Mouse (Mus musculus) intestine, embryonic 15.5 days (tissue): ENCODE measurements around the gene Lamc1. TPM values are rescaled to one million over a fixed set of nuclear protein-coding genes. Genes with fewer than 3 reads are reported as not detected.

Experiments used
- ATAC-seq: fragments of 200-750 bp; cut with Nextera tagmentation; 2 replicates; pipeline ENCODE4 v1.8.0; 2017; ENCODE audit warnings: moderate TSS enrichment, moderate library complexity
- H3K27ac ChIP-seq: fragments of 300-500 bp; sonication (generic); 2 replicates; pipeline ENCODE4 v1.5.1; 2015; ENCODE audit warnings: mild to moderate bottlenecking, inconsistent platforms
- H3K27me3 ChIP-seq: fragments of 300-500 bp; sonication (generic); replicated peaks from 2 replicates; pipeline ENCODE4 v1.6.1; 2015; ENCODE audit warnings: inconsistent platforms
- H3K36me3 ChIP-seq: fragments of 300-500 bp; sonication (generic); 2 replicates; pipeline ENCODE4 v1.6.1; 2015; ENCODE audit warnings: inconsistent platforms
- H3K4me1 ChIP-seq: fragments of 300-500 bp; sonication (generic); replicated peaks from 2 replicates; pipeline ENCODE4 v1.6.1; 2015; ENCODE audit warnings: inconsistent platforms
- H3K4me2 ChIP-seq: fragments of 300-500 bp; sonication (generic); replicated peaks from 2 replicates; pipeline ENCODE4 v1.6.1; 2015; ENCODE audit warnings: mild to moderate bottlenecking, inconsistent platforms
- H3K4me3 ChIP-seq: fragments of 300-500 bp; sonication (generic); replicated peaks from 2 replicates; pipeline ENCODE4 v1.5.1; 2015; ENCODE audit warnings: inconsistent platforms
- H3K9ac ChIP-seq: fragments of 300-500 bp; sonication (generic); 2 replicates; pipeline ENCODE4 v1.6.1; 2015; ENCODE audit warnings: inconsistent platforms
- H3K9me3 ChIP-seq: fragments of 300-500 bp; sonication (generic); 2 replicates; pipeline ENCODE4 v1.6.1; 2016; ENCODE audit warnings: inconsistent platforms
- WGBS: fragments of 180-500 bp; shearing (Covaris S2); methylation state at CpG from one replicate; pipeline ENCODE4 v1.1.7; 2015; 5-methylcytosine and 5-hydroxymethylcytosine counted together
- polyA plus RNA-seq: library from polyadenylated mRNA; unstranded; fragments of >200 nt; fragmentation: Nextera tagmentation; extraction: Ambion mirVana; gene quantifications from 2 replicates; pipeline ENCODE4 v1.2.1, GENCODE M21; 2015

Lamc1 gene
- polyA plus RNA-seq, 1 experiment from 2014 or later = 58.1 TPM

DNA sequence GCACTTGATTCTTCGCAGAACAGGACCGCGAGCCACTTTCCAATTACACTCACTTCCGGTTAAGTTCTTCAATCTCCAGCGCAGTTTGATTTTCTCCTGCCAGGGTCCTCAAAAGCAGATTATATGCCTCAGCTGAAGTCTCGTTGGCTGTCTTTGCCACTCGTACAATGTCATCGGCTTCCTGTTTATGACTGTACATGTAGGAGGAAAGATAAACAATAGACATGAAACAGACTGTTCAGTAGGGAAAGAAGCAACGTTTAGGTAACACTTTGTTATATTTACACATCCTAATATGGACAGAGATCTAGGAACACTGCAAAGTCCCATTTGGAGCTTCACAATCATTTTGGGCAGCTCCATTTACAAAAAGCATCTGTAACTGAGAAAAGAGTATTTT is 100.9 kb downstream of the Lamc1 start:
- H3K4me3 ChIP-seq = no peak overlapping the region
- no peak for ATAC-seq
- no peaks in the 10 kb centered on the region for H3K4me1 ChIP-seq
- 68% methylated on average over 9 of the region's 9 CpGs for WGBS
- H3K9ac ChIP-seq = no peak overlapping the region
- no peaks in the 10 kb centered on the region for H3K9me3 ChIP-seq
- H3K4me2 ChIP-seq = no peak overlapping the region
- peaks cover 46% of the 10 kb centered on the region for H3K36me3 ChIP-seq
- no peak overlapping the region for H3K27ac ChIP-seq
- H3K27me3 ChIP-seq = no peaks in the 10 kb centered on the region

DNA sequence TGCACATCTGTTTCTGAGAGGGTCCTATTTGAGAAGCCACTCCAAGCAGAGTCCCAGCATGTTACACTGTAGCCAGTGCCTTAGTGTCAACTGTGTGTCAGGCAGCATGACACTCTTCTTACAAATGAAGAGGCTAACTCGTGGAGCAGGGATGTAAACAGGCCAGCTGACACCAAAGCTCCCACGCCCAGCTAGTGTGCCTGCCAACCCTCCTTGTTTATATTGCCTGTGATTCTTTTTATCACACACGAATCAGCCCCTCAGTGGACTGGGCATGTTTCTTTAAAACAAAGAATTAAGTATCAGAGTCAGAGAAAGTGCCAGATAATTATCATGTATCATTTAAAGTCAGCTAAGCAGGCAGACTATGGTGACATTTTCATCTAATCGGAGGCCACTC is 104.7 kb downstream of the Lamc1 start:
- Histone ChIP-seq H3K27me3 (no peaks in the 10 kb centered on the region), H3K4me3 (no peak overlapping the region), H3K27ac (no peak overlapping the region), H3K4me1 (no peaks in the 10 kb centered on the region), H3K36me3 (peaks cover 57% of the 10 kb centered on the region), H3K9ac (no peak overlapping the region), H3K4me2 (no peak overlapping the region), H3K9me3 (no peaks in the 10 kb centered on the region)
- ATAC-seq = no peak
- 43% methylated on average over 4 of the region's 4 CpGs for WGBS

DNA sequence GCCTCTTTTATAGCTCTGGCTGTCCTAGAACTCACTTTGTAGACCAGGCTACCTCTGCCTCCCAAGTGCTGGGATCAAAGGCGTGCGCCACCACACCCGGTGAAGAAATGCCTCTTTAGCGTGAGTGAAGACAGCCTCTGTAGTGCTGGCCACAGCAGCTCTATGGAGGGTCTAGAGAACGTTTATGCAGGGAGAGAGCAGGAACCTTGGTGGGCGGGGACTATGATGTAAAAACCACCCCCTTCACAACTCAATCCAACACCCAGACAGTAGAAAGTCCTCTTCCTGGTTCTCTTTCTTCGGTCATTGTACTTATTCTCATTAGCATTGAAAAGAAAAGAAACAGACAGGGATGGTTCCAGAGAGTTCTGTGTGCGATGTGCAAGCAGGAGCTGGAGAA is 105.5 kb downstream of the Lamc1 start:
- WGBS = 83% methylated on average over 8 of the region's 8 CpGs
- Histone ChIP-seq H3K27ac (no peak overlapping the region), H3K36me3 (peaks cover 52% of the 10 kb centered on the region), H3K4me3 (no peak overlapping the region), H3K4me2 (no peak overlapping the region), H3K9ac (no peak overlapping the region), H3K9me3 (no peaks in the 10 kb centered on the region), H3K27me3 (no peaks in the 10 kb centered on the region), H3K4me1 (no peaks in the 10 kb centered on the region)
- ATAC-seq = no peak

DNA sequence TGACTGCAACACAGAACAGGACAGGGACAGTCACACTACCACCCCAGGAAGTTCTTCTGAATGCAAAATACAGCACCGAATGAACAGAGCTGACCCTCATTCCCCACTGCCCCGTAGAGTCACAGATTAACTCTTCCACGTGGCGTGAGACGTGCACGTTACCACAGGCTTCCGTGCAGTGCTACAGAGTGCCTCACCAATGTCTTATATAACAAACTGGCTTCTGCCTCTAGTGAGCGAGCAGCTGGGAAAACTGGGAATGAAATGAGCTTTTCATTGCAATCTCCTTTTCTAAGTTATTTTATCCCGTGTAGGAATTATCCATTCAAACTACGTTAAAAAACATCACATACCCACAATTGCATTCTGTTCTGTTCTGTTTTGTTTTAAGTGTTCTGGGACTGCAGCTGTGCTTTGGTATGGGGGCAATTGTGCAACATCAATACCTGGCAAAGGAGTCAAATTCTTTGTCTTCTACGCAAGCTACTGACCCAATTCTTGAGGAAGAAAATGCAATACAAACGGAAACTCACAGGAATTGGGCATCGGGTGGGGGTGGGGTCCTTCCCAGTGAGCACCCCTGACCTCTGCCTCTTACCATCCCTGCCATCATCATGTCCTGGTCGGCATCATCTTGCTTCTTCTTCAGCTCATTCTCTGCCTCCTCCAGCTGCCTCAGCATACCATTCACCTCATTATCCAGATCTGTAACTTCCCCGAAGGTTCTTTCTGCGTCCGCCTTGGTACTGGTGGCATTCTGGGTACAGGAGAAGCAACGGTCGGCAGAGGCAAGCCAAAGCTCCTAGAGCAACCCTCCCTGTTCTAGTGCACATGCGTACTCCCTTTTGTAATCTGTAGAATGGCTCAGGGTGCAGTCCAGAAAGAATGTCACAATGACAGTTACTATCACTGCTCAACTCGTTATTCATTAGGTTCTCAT is 106.5 kb downstream of the Lamc1 start:
- no peak overlapping the region for H3K27ac ChIP-seq
- no peak for ATAC-seq
- no peak overlapping the region for H3K4me2 ChIP-seq
- no peaks in the 10 kb centered on the region for H3K27me3 ChIP-seq
- no peaks in the 10 kb centered on the region for H3K4me1 ChIP-seq
- no peak overlapping the region for H3K4me3 ChIP-seq
- H3K36me3 ChIP-seq = peaks cover 53% of the 10 kb centered on the region
- H3K9me3 ChIP-seq = no peaks in the 10 kb centered on the region
- 92% methylated on average over 21 of the region's 21 CpGs for WGBS
- H3K9ac ChIP-seq = no peak overlapping the region

DNA sequence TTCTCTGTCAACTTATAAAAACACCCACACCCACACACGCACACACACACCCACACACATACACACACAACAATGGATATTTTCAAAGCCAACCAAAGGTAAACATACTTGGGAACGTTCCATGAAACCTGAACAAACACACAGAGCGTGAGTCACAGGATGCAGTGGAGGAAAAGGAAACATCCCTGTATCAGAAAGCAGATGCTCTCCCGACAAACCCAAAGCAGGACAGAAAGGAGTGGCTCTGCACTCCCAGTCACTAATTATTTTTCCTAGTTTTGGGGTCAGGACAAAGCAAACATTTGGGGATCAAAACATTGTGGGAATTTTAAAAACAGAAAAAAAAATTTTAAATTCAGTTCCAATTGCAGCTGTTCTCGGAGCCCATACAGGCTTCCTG is 108.3 kb downstream of the Lamc1 start:
- H3K4me3 ChIP-seq = no peak overlapping the region
- 69% methylated on average over 5 of the region's 5 CpGs for WGBS
- H3K27ac ChIP-seq = no peak overlapping the region
- no peaks in the 10 kb centered on the region for H3K4me1 ChIP-seq
- no peaks in the 10 kb centered on the region for H3K9me3 ChIP-seq
- H3K27me3 ChIP-seq = no peaks in the 10 kb centered on the region
- H3K36me3 ChIP-seq = peaks cover 49% of the 10 kb centered on the region
- no peak for ATAC-seq
- no peak overlapping the region for H3K9ac ChIP-seq
- H3K4me2 ChIP-seq = no peak overlapping the region

DNA sequence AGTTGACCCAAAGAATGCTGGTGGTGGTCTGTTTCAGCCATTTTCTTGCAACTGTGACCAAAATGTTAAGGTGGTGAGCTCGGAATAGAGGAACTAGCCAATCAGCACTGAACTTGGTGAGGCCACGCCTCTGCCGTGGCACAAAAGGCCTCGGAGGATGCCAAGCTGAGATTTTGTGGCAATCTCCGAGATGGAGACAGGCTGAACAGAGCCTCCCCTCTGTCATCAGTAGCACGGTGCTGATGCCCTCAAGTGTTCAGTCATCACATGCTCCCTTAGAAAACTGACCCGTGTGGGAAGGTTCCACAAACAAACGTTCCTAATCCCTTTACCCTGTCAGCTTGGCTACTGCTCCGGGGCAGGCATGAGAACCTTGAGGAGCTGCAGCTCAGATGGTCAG is 113.2 kb downstream of the Lamc1 start:
- no peaks in the 10 kb centered on the region for H3K9me3 ChIP-seq
- no peak overlapping the region for H3K4me2 ChIP-seq
- 64% methylated on average over 9 of the region's 9 CpGs for WGBS
- H3K4me1 ChIP-seq = no peaks in the 10 kb centered on the region
- H3K9ac ChIP-seq = no peak overlapping the region
- H3K27me3 ChIP-seq = no peaks in the 10 kb centered on the region
- no peak overlapping the region for H3K27ac ChIP-seq
- peaks cover 29% of the 10 kb centered on the region for H3K36me3 ChIP-seq
- ATAC-seq = no peak
- H3K4me3 ChIP-seq = no peak overlapping the region

DNA sequence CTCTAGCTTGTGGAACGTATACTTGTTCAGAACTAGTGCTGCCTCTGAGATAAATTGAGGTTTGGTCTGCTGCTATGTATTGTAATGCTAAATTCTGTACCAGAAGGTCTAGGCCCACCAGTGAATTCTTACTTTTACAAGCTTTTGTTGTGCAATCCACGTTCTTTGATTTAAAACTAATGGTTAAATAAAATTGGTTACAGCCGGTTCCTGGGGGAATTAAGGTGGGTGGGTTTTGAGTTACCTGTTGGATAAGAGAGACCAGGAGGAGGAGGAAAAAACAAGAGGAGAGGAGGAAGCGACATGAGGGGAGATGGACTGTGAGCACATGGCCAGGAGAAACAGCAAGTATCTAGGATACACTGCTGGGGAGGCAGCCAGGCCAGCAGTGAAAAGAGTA is 116.1 kb downstream of the Lamc1 start:
- Histone ChIP-seq H3K4me3 (no peak overlapping the region), H3K9me3 (no peaks in the 10 kb centered on the region), H3K27ac (no peak overlapping the region), H3K9ac (no peak overlapping the region), H3K4me2 (no peak overlapping the region), H3K27me3 (no peaks in the 10 kb centered on the region), H3K4me1 (no peaks in the 10 kb centered on the region), H3K36me3 (peaks cover 16% of the 10 kb centered on the region)
- WGBS = 90% methylated on average over 4 of the region's 4 CpGs
- ATAC-seq = no peak

DNA sequence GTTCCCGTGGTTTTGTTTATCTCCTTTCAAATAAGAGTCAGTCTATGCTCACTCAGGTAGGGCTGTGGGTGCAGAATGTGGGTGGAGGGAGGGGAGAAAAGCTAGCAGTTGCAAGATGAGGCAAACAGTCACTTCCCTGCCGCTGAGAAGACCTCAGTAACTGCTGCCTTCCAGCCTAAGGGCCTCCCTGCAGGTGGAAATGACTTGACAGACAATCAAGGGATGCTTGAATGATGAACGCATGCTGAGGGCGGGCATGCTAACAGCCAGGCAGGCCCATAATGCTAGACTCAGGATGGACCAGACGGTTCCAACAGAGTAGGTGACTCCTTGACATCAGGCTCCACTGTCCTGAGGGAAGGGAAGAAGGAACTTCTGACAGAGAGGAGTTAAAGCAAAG is 116.9 kb downstream of the Lamc1 start:
- Histone ChIP-seq H3K4me2 (no peak overlapping the region), H3K4me3 (no peak overlapping the region), H3K9me3 (no peaks in the 10 kb centered on the region), H3K27me3 (no peaks in the 10 kb centered on the region), H3K9ac (no peak overlapping the region), H3K4me1 (no peaks in the 10 kb centered on the region), H3K27ac (no peak overlapping the region), H3K36me3 (peaks cover 7% of the 10 kb centered on the region)
- WGBS = 74% methylated on average over 5 of the region's 5 CpGs
- ATAC-seq = no peak

DNA sequence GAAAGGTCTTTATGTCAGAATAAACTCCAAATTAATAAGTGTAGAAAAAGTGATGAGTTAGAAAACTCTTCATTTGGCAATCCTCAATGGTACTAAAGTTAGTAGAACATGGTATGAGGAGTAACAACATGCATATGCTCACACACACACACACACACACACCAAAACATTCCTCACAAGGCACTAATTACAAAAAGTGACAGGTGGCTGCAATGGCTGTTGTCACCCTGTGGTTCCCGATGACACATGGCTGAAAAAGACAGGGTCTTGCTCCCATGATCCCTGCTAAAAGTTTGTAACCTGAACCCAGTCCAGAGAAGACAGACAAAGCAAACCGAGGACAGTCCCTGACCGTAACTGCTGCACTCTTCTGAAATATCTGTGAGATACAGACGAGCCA is 121.6 kb downstream of the Lamc1 start:
- no peak for ATAC-seq

DNA sequence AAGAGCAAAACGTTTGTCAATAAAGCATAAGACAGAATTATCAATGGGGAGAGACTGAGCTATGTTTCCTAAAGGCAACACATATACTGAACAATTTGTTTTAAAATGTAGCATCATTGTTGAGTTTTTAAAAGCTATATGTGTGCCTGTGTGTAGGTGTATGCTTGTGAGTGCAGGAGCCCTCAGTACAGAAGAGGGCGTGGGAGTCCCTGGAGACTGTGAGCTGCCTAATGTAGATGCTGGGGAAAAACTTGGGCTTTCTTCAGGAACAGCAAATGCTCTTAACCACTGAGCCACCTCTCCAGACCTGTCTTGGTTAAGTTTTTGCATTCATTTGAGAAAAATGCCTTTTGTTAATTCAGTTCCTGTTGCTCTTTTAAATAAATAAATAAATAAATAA is 122.4 kb downstream of the Lamc1 start:
- no peak overlapping the region for H3K4me2 ChIP-seq
- no peak overlapping the region for H3K9ac ChIP-seq
- no peak overlapping the region for H3K27ac ChIP-seq
- H3K36me3 ChIP-seq = no peaks in the 10 kb centered on the region
- 81% methylated on average over 2 of the region's 2 CpGs for WGBS
- H3K27me3 ChIP-seq = no peaks in the 10 kb centered on the region
- no peaks in the 10 kb centered on the region for H3K9me3 ChIP-seq
- no peak for ATAC-seq
- H3K4me3 ChIP-seq = no peak overlapping the region
- H3K4me1 ChIP-seq = no peaks in the 10 kb centered on the region

More for the DNA sequence above, 121.6 kb downstream of the Lamc1 start:
- 47% methylated on average over 4 of the region's 4 CpGs for WGBS
- Histone ChIP-seq H3K36me3 (no peaks in the 10 kb centered on the region), H3K4me3 (no peak overlapping the region), H3K27me3 (no peaks in the 10 kb centered on the region), H3K27ac (no peak overlapping the region), H3K4me2 (no peak overlapping the region), H3K9me3 (no peaks in the 10 kb centered on the region), H3K4me1 (no peaks in the 10 kb centered on the region), H3K9ac (no peak overlapping the region)

DNA sequence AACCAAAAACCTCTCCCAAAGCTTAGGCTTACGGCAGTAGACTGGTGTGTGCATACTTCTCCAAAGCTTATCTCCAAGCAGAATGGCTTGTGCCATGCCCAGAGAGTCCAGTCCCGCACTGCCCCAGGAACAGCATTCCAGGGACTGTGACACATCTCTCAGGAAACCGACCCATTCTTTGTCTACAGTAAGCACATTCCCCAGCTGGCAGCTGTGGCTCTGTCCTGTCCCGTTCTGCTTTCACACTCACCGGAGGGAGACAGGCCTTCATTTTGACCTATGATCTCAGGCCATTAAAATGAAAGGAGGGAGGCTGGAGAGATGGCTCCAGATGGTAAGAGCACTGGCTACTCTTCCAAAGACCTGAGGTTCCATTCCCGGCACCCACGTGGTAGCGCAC is 130.4 kb downstream of the Lamc1 start:
- Histone ChIP-seq H3K9me3 (no peaks in the 10 kb centered on the region), H3K4me1 (no peaks in the 10 kb centered on the region), H3K36me3 (no peaks in the 10 kb centered on the region), H3K4me2 (no peak overlapping the region), H3K9ac (no peak overlapping the region), H3K27me3 (no peaks in the 10 kb centered on the region), H3K4me3 (no peak overlapping the region), H3K27ac (no peak overlapping the region)
- 53% methylated on average over 8 of the region's 8 CpGs for WGBS
- no peak for ATAC-seq

DNA sequence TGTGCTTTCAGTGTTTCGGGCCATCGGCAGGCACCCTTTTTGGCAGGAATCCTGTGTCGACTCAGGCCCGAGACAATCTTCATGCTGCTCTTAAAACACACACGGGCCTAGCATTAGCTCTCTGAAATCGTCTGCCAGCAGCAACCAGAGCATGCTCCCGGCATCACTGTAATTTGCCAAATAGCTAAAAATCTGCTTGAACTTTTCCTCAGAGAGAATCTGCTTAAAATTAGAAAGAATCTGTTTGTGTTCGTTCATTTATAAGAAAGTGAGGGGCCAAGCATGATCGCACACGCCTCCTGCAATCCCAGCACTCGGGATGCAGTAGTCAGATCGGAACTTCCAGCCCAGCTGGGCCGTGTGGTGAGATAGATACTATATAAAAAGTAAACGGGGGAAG is 131.1 kb downstream of the Lamc1 start:
- H3K9ac ChIP-seq = no peak overlapping the region
- ATAC-seq = no peak
- no peak overlapping the region for H3K4me3 ChIP-seq
- H3K27ac ChIP-seq = no peak overlapping the region
- no peak overlapping the region for H3K4me2 ChIP-seq
- H3K36me3 ChIP-seq = no peaks in the 10 kb centered on the region
- no peaks in the 10 kb centered on the region for H3K27me3 ChIP-seq
- WGBS = 56% methylated on average over 14 of the region's 14 CpGs
- no peaks in the 10 kb centered on the region for H3K9me3 ChIP-seq
- 0 out of 2 replicates have a peak, but pooled peaks cover 2% of the 10 kb centered on the region for H3K4me1 ChIP-seq

DNA sequence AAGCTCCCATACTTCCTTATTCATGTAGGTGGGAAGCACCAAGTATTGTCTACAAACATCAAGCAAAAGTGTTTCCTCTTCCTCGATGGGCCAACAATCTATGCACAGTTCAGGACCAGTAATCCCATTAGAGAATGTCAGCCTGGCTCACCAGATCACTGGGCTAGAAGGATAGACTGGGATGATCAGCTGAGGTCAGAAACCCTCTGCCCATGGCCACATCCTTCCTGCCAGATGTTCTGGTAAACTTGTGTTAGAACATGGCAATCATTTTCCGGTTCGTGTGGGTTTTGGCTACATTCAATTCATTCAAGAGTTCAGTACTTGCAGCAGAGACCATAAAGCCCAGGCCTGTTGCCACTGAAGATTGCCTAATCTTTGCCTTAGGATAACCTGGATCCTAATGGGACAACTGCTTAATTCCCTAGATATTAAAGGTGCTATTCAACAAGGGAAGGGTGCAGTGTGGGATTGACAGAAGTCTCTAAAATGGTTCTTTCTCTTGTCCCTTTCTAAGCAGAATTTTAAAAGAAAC is 135.2 kb downstream of the Lamc1 start:
- Histone ChIP-seq H3K9me3 (no peaks in the 10 kb centered on the region), H3K27me3 (no peaks in the 10 kb centered on the region), H3K4me3 (no peak overlapping the region), H3K27ac (no peak overlapping the region), H3K4me2 (no peak overlapping the region), H3K4me1 (peaks cover 9% of the 10 kb centered on the region; the same call in 1 of the 2 replicates), H3K9ac (no peak overlapping the region), H3K36me3 (no peaks in the 10 kb centered on the region)
- 82% methylated on average over 3 of the region's 3 CpGs for WGBS
- ATAC-seq = no peak
